Mouse (Mus musculus) lung, postnatal 0 days (tissue): ENCODE measurements around the gene H2-T23. TPM values are rescaled to one million over a fixed set of nuclear protein-coding genes. Genes with fewer than 3 reads are reported as not detected.

Source experiments
- ATAC-seq: fragments of 200-750 bp; cut with Nextera tagmentation; 2 replicates; pipeline ENCODE4 v1.8.0; 2017; ENCODE audit warnings: moderate library complexity
- DNase-seq: peaks from one replicate; pipeline ENCODE4 v3.0.0-alpha.2; 2016; ENCODE audit warnings: low spot score
- H3K27ac ChIP-seq: fragments of 300-500 bp; sonication (generic); 2 replicates; pipeline ENCODE4 v1.5.1; 2014; ENCODE audit warnings: antibody characterized with exemption, mild to moderate bottlenecking, low read length, mixed read lengths
- H3K27me3 ChIP-seq: fragments of 300-500 bp; sonication (generic); replicated peaks from 2 replicates; pipeline ENCODE4 v1.6.1; 2014; ENCODE audit warnings: low read length, mixed read lengths; ENCODE audit not compliant: insufficient read depth
- H3K36me3 ChIP-seq: fragments of 300-500 bp; sonication (generic); 2 replicates; pipeline ENCODE4 v1.6.1; 2014; ENCODE audit warnings: low read length, mixed read lengths; ENCODE audit not compliant: insufficient read depth
- H3K4me1 ChIP-seq: fragments of 300-500 bp; sonication (generic); 2 replicates; pipeline ENCODE4 v1.6.1; 2014; ENCODE audit warnings: antibody characterized with exemption, low read depth, low read length, mixed read lengths; ENCODE audit not compliant: insufficient read depth
- H3K4me2 ChIP-seq: fragments of 300-500 bp; sonication (generic); replicated peaks from 2 replicates; pipeline ENCODE4 v1.6.1; 2014; ENCODE audit warnings: low read depth, mild to moderate bottlenecking, low read length, moderate library complexity, mixed read lengths
- H3K4me3 ChIP-seq: fragments of 300-500 bp; sonication (generic); 2 replicates; pipeline ENCODE4 v1.5.1; 2014; ENCODE audit warnings: low read depth, low read length
- H3K9ac ChIP-seq: fragments of 300-500 bp; sonication (generic); replicated peaks from 2 replicates; pipeline ENCODE4 v1.6.1; 2014; ENCODE audit warnings: low read depth, mild to moderate bottlenecking
- H3K9me3 ChIP-seq: fragments of 300-500 bp; sonication (generic); 2 replicates; pipeline ENCODE4 v1.6.1; 2016; ENCODE audit warnings: low read length, mixed read lengths
- CTCF ChIP-seq: IDR thresholded peaks from 2 replicates; pipeline ENCODE4 v1.5.1; 2016; ENCODE audit warnings: antibody characterized with exemption, mild to moderate bottlenecking
- EP300 ChIP-seq: IDR thresholded peaks from 2 replicates; pipeline ENCODE4 v1.6.1; 2016; ENCODE audit warnings: antibody characterized with exemption, mild to moderate bottlenecking, control low read depth
- WGBS: fragments of 180-500 bp; shearing (Covaris S2); extraction: QIAGEN DNeasy Blood & Tissue Kit; methylation state at CpG from one replicate; pipeline ENCODE4 v1.1.7; 2014; 5-methylcytosine and 5-hydroxymethylcytosine counted together
- polyA plus RNA-seq: library from polyadenylated mRNA; unstranded; fragments of >200 nt; fragmentation: Nextera tagmentation; extraction: Ambion mirVana; gene quantifications from 2 replicates; pipeline ENCODE4 v1.2.1, GENCODE M21; 2015

H2-T23 gene
- polyA plus RNA-seq, 1 experiment from 2014 or later: 50.4 TPM

- DNase-seq (no peak), ATAC-seq (no peak)
- Histone ChIP-seq H3K4me2 (no peak overlapping the region), H3K9me3 (no peaks in the 10 kb centered on the region), H3K4me1 (peaks cover 10% of the 10 kb centered on the region; the same call in 1 of the 2 replicates), H3K36me3 (peaks cover 15% of the 10 kb centered on the region; the same call in 1 of the 2 replicates), H3K27me3 (no peaks in the 10 kb centered on the region), H3K4me3 (no peak overlapping the region), H3K9ac (no peak overlapping the region), H3K27ac (no peak overlapping the region)
- WGBS: 92% methylated on average over 9 of the region's 9 CpGs
- no peak for TF ChIP-seq CTCF
- TF ChIP-seq EP300: no peak
These were observed 50.9 kb downstream of the H2-T23 start for GRCm38 (mm10) chr17:35981776-35982175.

DNA sequence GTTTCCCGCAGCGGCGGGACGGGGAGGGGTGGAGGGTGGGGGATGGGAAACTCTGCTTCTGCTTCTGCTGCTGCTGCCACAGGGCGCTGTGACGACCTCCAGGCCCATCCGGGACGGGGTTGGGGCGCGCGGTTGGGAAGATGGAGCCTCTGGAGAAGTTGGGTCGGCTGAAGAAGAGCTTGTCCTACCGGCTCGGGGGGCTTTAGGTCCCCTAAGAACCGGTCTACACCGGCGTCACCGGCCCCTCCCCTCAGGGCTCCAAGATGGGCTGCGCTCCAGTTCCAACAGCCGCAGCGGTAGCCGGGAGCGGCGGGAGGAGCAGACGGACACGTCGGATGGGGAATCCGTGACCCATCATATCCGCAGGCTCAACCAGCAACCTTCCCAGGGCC lies 52.3 kb downstream of the H2-T23 start:
- DNase-seq (peak; percentile 56), ATAC-seq (peak; percentile 10)
- Histone ChIP-seq H3K36me3 (peaks cover 10% of the 10 kb centered on the region; the same call in 1 of the 2 replicates), H3K9ac (peak overlapping the region; percentile 76), H3K27me3 (no peaks in the 10 kb centered on the region), H3K9me3 (no peaks in the 10 kb centered on the region), H3K4me3 (peak overlapping the region; percentile 88), H3K4me2 (peak overlapping the region; percentile 88), H3K4me1 (peaks cover 10% of the 10 kb centered on the region; the same call in 1 of the 2 replicates), H3K27ac (peak overlapping the region; percentile 93)
- TF ChIP-seq EP300 (no peak), CTCF (no peak)
- under 1% methylated on average over 23 of the region's 29 CpGs for WGBS

Other genes starting within 250 kb of the H2-T23 start
- gene Ier3, start 211.2 kb downstream of the H2-T23 start, polyA plus RNA-seq: 205 and 234 TPM in 2 replicates
- gene Flot1, start 209.6 kb downstream of the H2-T23 start, polyA plus RNA-seq: 106 and 117 TPM in 2 replicates
- 292 and 298 TPM in 2 replicates for gene Tubb5, start 194.5 kb downstream of the H2-T23 start, polyA plus RNA-seq
- gene Mdc1, start 191.3 kb downstream of the H2-T23 start, polyA plus RNA-seq: 2.8 and 3.1 TPM in 2 replicates
- gene Nrm, start 171.5 kb downstream of the H2-T23 start, polyA plus RNA-seq: 21.4 and 22.9 TPM in 2 replicates
- 23.4 and 25.4 TPM in 2 replicates for gene Ppp1r18, start 167.3 kb downstream of the H2-T23 start, polyA plus RNA-seq
- gene Dhx16, start 153.0 kb downstream of the H2-T23 start, polyA plus RNA-seq: 22.3 and 25.8 TPM in 2 replicates
- 15.9 and 18.5 TPM in 2 replicates for gene 2310061I04Rik, start 135.4 kb downstream of the H2-T23 start, polyA plus RNA-seq
- gene Atat1, start 122.8 kb downstream of the H2-T23 start, polyA plus RNA-seq: 19.3 and 24.6 TPM in 2 replicates
- 40.7 and 44.8 TPM in 2 replicates for gene Mrps18b, start 116.5 kb downstream of the H2-T23 start, polyA plus RNA-seq
- 21.4 and 23.5 TPM in 2 replicates for gene Ppp1r10, start 116.4 kb downstream of the H2-T23 start, polyA plus RNA-seq
- gene Abcf1, start 63.1 kb downstream of the H2-T23 start, polyA plus RNA-seq: 61.2 and 67.8 TPM in 2 replicates
- 29.6 and 32.1 TPM in 2 replicates for gene Gnl1, start 53.0 kb downstream of the H2-T23 start, polyA plus RNA-seq
- gene Prr3, start 52.6 kb downstream of the H2-T23 start, polyA plus RNA-seq: 12.6 and 12.9 TPM in 2 replicates
- gene H2-T24, start 12.3 kb downstream of the H2-T23 start, polyA plus RNA-seq: 2.7 and 3.7 TPM in 2 replicates
- gene H2-T22, start 9.9 kb upstream of the H2-T23 start, polyA plus RNA-seq: 23.9 and 24.4 TPM in 2 replicates
- not detected in 2 replicates for gene Gm6034, start 10.1 kb upstream of the H2-T23 start, polyA plus RNA-seq
- gene Gm11127, start 25.5 kb upstream of the H2-T23 start, polyA plus RNA-seq: not detected in 2 replicates
- gene Gm19684, start 88.8 kb upstream of the H2-T23 start, polyA plus RNA-seq: not detected in 2 replicates
- gene Gm7030, start 96.6 kb upstream of the H2-T23 start, polyA plus RNA-seq: not detected in 2 replicates
- 6.7 and 9.6 TPM in 2 replicates for gene Gm8909, start 135.7 kb upstream of the H2-T23 start, polyA plus RNA-seq
- 0.12 TPM in 2 replicates for gene H2-T3, start 157.4 kb upstream of the H2-T23 start, polyA plus RNA-seq
- 129 and 146 TPM in 2 replicates for gene Rpp21, start 225.2 kb upstream of the H2-T23 start, polyA plus RNA-seq
- 9.2 and 10.4 TPM in 2 replicates for gene Trim39, start 239.4 kb upstream of the H2-T23 start, polyA plus RNA-seq